Mouse (Mus musculus) spleen, embryonic (tissue): ENCODE results near the gene Zfp786.
"Not testable (repeated sequence)": the region's sequence is repeated elsewhere in the genome, so short reads cannot be mapped to it uniquely, and the experiment has no call there.

Experiments used
- CTCF ChIA-PET: fragments of 350-600 bp; sonication (Branson Sonifier 250); formaldehyde crosslinking; loops from one replicate; lab custom pipeline; 2022; lab: Charles Lee

Gene Zfp786

DNA sequence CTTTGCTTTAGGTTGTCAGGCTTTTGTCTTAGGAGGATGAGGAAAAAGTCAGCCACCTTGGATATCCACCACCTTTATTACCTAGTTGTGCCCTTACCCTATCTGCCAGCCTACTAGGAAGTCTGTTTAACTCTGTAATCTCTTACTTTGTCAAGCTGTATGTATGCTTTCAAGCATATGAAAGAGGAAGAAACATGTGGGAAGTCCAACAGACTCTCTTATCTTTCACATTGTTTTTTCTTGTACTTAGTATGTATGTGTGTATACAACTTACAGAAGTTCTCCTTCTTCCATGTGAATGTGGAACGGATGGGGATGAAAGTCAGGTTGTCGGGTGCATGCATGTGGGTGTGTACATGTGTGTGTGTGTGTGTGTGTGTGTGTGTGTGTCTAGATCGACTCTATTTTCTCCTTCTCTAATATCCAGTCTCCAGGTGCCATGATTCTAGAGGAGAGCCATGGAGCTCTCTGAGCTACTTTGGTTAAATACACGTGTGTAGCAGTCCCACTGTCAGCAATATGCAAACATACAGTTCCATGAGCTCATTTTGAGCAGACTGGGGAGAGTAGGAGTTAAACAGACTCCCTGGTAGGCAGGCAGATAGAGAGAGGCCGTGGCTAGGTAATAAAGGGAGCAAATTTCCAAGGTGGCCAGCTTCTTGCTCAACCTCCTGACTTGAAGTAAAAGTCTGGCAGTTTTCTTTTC lies 45.8 kb downstream of the Zfp786 start:
- CTCF ChIA-PET: interaction anchor here (0.7 kb wide), 1 partner anchor 1305 kb away, joined by 5 read pairs; no protein-coding TSS in a partner anchor

DNA sequence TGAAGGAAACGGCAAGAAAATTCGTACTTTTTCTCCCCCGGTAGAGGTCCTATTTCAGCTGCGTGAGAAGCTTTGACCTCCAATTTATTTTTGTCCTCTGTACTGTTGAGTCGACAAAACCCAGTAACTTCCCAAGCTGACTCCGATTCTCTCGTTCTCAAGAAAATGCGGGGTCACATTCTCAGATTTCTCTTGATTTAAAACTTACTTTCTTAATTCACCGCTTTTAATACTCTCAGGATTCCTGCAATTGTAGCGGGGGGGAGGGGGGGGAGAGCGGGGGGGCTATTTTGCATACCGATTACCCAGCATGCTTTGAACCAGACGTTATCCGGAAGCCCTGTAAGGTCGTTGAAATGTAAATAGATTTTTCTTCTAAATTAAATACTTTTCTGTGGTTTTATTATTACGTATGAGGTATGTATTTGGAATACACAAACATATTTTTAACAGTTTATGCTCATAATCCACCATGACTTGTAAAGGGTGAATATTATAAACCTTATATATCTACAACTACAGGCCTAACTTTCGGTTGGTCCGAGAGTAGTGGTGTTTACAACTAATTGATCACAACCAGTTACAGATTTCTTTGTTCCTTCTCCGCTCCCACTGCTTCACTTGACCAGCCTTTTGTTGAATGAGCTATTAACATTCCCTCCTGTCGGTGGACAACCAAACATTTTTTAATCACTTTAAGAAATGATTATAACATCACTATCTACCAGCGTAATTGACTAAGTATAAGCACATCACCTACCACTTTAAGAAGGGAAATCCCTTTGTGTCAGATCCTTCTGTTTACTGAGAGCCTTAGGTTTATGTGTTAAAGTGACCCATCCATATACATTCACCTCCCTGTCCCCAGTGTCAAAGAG lies 49.3 kb downstream of the Zfp786 start:
- CTCF ChIA-PET: no interaction called here

DNA sequence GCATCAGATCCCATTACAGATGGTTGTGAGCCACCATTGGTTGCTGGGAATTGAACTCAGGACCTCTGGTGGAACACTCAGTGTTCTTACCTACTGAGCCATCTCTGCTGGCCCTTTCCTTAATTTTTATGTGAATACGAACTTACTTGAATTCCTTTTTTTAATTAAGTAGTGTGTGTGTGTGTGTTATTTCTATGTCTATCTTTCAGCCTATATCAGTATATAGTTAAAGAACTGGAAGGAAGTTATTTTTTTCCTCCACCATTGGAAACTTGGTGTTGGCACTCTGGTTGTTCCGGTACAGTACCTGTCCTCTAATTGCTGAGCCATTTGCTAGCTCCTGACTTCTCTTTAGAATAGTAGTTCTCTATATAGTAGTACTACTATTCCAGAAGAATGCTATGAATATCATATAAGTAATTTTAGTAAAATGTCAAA lies 50.1 kb downstream of the Zfp786 start:
- CTCF ChIA-PET: no interaction called here

DNA sequence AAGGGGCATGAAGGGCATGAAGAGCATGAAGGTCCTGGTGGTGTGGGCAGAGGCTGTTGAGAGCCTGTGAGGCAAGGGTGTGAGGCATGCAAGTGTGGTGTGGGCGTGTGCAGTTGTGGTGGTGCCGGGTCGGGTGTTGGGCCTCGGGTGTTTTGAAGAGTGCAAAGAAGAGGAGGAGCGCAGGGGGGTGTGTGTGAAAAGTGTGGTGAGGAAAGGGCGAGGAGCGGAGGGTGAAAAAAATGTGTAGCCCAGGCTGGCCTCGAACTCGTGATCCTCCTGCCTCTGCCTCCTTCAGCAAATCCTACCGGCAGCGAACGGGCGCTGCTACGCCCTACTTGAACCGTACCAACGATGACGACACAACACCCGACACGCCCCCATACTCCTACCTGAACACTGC lies 58.9 kb downstream of the Zfp786 start:
- CTCF ChIA-PET: not testable (repeated sequence)

DNA sequence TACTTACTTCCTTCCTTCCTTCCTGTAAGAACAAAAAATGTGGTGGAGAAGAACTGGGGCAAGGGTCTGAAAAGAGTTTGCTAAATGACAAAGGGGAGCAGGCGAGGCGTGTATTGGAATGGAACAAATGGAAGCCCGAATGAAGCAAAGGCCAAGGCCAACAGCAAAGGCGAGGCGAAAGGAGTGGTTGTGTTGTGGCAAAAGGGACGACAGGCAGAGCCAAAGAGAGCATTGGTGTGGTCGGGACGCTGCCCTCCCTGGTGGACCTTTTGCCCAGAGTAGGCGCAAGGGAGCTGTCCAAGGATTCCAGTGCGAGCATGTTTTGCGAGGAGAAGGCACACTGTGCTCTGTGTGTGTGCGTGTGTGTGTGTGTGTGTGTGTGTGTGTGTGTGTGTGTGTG lies 59.6 kb downstream of the Zfp786 start:
- CTCF ChIA-PET: not testable (repeated sequence)

DNA sequence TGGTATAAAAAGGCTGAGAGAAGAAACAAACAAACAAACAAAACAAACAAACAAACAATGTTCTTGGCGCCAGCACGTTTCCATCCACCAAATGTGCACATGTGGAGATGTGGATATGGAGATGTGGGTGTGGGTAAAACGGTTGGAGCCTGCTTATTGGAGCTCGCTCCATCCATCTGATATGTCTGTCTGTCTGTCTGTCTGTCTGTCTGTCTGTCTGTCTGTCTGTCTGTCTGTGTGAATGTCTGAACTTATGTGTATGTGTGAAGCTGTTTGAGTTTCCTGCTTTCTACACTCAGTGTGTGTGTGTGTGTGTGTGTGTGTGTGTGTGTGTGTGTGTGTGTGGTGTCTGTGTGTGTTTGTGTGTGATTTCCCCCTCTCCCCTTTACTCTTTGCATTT lies 60.8 kb downstream of the Zfp786 start:
- CTCF ChIA-PET: not testable (repeated sequence)
